In genomic region chr6:136808014-136808417, GRCm38 (mm10) we compare ENCODE assay signal across 8 mouse cellular contexts. TPM values are rescaled to one million over a fixed set of nuclear protein-coding genes. Genes with fewer than 3 reads are reported as not detected.
DNase-seq lines count a peak whose midpoint lies in the region; ATAC-seq and TF ChIP-seq lines count a peak whose summit lies in the region.

Gene H2afj, plus strand, starts transcription at chr6:136808244.

- peak; percentile 79 for DNase-seq in Patski (ENCODE audit: low read depth, low spot score)
- peak; percentile 99 for DNase-seq in cerebellum, postnatal 14 days
- DNase-seq in frontal cortex, postnatal 14 days (ENCODE audit: low spot score in 2 of 2), result peak; percentile 96 to 98
- peak; percentile 96 to 98 for DNase-seq in layer of hippocampus, postnatal 25 days (ENCODE audit: extremely low spot score in 1 of 2, low spot score in 1 of 2)
- peak; percentile 98 for DNase-seq in lung, postnatal 25 days (ENCODE audit: low spot score)
- DNase-seq in retina, embryonic 14.5 days (ENCODE audit: low spot score), result peak; percentile 97
- peak; percentile 100 for DNase-seq in thymus, postnatal 4 days

- no peaks in the 10 kb centered on the region for H3K27me3 ChIP-seq in Patski
- H3K27me3 ChIP-seq in hindbrain, embryonic 13.5 days, result no peaks in the 10 kb centered on the region

- H3K9ac ChIP-seq in hindbrain, embryonic 13.5 days, result peak within 1 kb of the TSS; percentile 84

- peak within 1 kb of the TSS; percentile 99 for H3K4me2 ChIP-seq in hindbrain, embryonic 13.5 days

- CTCF ChIA-PET in Patski (lab: Charles Lee), result interaction anchor here (1.4 kb wide), 1 partner anchor 173 kb away, joined by 3 read pairs; no protein-coding TSS in a partner anchor

- peak; percentile 88 for ATAC-seq in Patski
- ATAC-seq in hindbrain, embryonic 13.5 days (ENCODE audit: low FRiP score), result peak; percentile 86

- in situ Hi-C loops in Patski (cut with MboI; ENCODE audit: low pct_unique_long_range_greater_than_20kb), result loop anchor here (10.0 to 25.0 kb wide), 3 partner anchors 929 to 1883 kb away; partner anchors contain the start of genes Cdkn1b, Gprc5a and Strap

- H3K27ac ChIP-seq in hindbrain, embryonic 13.5 days, result peak within 1 kb of the TSS; percentile 74

- peaks cover 35% of the 10 kb centered on the region for H3K4me1 ChIP-seq in hindbrain, embryonic 13.5 days (replicated peaks)

- H3K9me3 ChIP-seq in hindbrain, embryonic 13.5 days, result no peaks in the 10 kb centered on the region

- H3K4me3 ChIP-seq in hindbrain, embryonic 13.5 days, result peak within 1 kb of the TSS; percentile 78

- TF ChIP-seq CTCF in Patski (IDR thresholded peaks at IDR 0.05), result no peak

- H3K36me3 ChIP-seq in hindbrain, embryonic 13.5 days, result peaks cover 13% of the 10 kb centered on the region

- POLR2A ChIA-PET in Patski (lab: Charles Lee), result no interaction called here

- WGBS in hindbrain, embryonic 13.5 days, result 1% methylated on average over 34 of the region's 34 CpGs

RNA-seq across cellular contexts. Expression of gene H2afj, which starts in this region (rescaled TPM):
- polyA plus RNA-seq in Patski (2021), result 111 TPM
- 116 and 125 TPM in 2 replicates for polyA plus RNA-seq in hindbrain, embryonic 13.5 days (2015; fragmentation: Nextera tagmentation; extraction: Ambion mirVana)
- 10 to 100 TPM; 80.0 to 81.9 TPM for total RNA-seq in layer of hippocampus, postnatal 25 days (2021)

Comparison
In these comparisons a context has a peak if more than half of its experiments do, and no peak if none do; other contexts are left out.
1. Peak in every context shown above with its lines: DNase-seq, ATAC-seq, H3K4me3 ChIP-seq and H3K27ac ChIP-seq.